Mouse (Mus musculus) MEL (cell line): Measurements from ENCODE around the gene Cdkal1. TPM values are rescaled to one million over a fixed set of nuclear protein-coding genes. Genes with fewer than 3 reads are reported as not detected.

Experiments used
- DNase-seq: peaks from one replicate; pipeline ENCODE4 v3.0.0; 2011; ENCODE audit warnings: low read depth, low spot score
- H3K27ac ChIP-seq: 2 replicates; pipeline ENCODE4 v1.5.1; 2012; ENCODE audit warnings: low read depth, mild to moderate bottlenecking, control low read depth, low read length, moderate library complexity; ENCODE audit not compliant: control insufficient read depth
- H3K27me3 ChIP-seq, 2 experiments: fragments of 150-350 bp in 1 of 2; sonication (generic) in 1 of 2; 2 replicates each; pipeline ENCODE4 v1.6.1; 2012; ENCODE audit warnings: low read length in 2 of 2, mild to moderate bottlenecking in 2 of 2, improper control_type of control experiment in 1 of 2, moderate library complexity in 1 of 2; ENCODE audit not compliant: insufficient read depth in 2 of 2, control insufficient read depth in 1 of 2
- H3K36me3 ChIP-seq, 2 experiments: 2 replicates each; pipeline ENCODE4 v1.6.1; 2012 to 2014; ENCODE audit warnings: low read length in 2 of 2, improper control_type of control experiment in 1 of 2, inconsistent platforms in 1 of 2, mild to moderate bottlenecking in 1 of 2; ENCODE audit not compliant: insufficient read depth in 2 of 2, control insufficient read depth in 1 of 2
- H3K4me1 ChIP-seq, 2 experiments: fragments of 150-350 bp in 1 of 2; sonication (generic) in 1 of 2; 2 replicates each; pipeline ENCODE4 v1.6.1; 2012; ENCODE audit warnings: low read length in 2 of 2, improper control_type of control experiment in 1 of 2, mild to moderate bottlenecking in 1 of 2; ENCODE audit not compliant: insufficient read depth in 2 of 2, control insufficient read depth in 1 of 2
- H3K4me3 ChIP-seq, 2 experiments: fragments of 150-350 bp in 1 of 2; sonication (generic) in 1 of 2; 2 replicates each; pipeline ENCODE4 v1.5.1; 2012; ENCODE audit warnings: low read depth in 2 of 2, low read length in 2 of 2, mild to moderate bottlenecking in 2 of 2, moderate library complexity in 2 of 2, control low read depth in 1 of 2, improper control_type of control experiment in 1 of 2; ENCODE audit not compliant: control insufficient read depth in 1 of 2, insufficient read depth in 1 of 2
- H3K79me2 ChIP-seq: 2 replicates; pipeline ENCODE4 v1.6.1; 2012; ENCODE audit warnings: mild to moderate bottlenecking, low read length, moderate library complexity; ENCODE audit not compliant: control insufficient read depth, poor library complexity, insufficient read depth
- H3K9ac ChIP-seq: 2 replicates; pipeline ENCODE4 v1.6.1; 2012; ENCODE audit warnings: low read depth, mild to moderate bottlenecking, control low read depth, low read length, moderate library complexity; ENCODE audit not compliant: control insufficient read depth, poor library complexity, severe bottlenecking
- H3K9me3 ChIP-seq: fragments of 150-350 bp; sonication (generic); replicated peaks from 2 replicates; pipeline ENCODE4 v1.6.1; 2012; ENCODE audit warnings: mild to moderate bottlenecking, low read length, improper control_type of control experiment, moderate library complexity; ENCODE audit not compliant: insufficient read depth
- CHD1 ChIP-seq: IDR thresholded peaks from 2 replicates; pipeline ENCODE4 v1.6.1; 2012; ENCODE audit warnings: low read depth, mild to moderate bottlenecking, inconsistent platforms, low read length, improper control_type of control experiment
- E2F4 ChIP-seq: IDR thresholded peaks from 2 replicates; pipeline ENCODE4 v1.6.1; 2011; ENCODE audit warnings: low read depth, low read length, improper control_type of control experiment, borderline replicate concordance
- GATA1 ChIP-seq: IDR thresholded peaks from 2 replicates; pipeline ENCODE4 v1.6.1; 2011; ENCODE audit warnings: low read depth, low read length, improper control_type of control experiment
- JUND ChIP-seq: IDR thresholded peaks from 2 replicates; pipeline ENCODE4 v1.6.1; 2011; ENCODE audit warnings: low read depth, mild to moderate bottlenecking, improper control_type of control experiment, low read length
- MAFK ChIP-seq: IDR thresholded peaks from 2 replicates; pipeline ENCODE4 v1.6.1; 2011; ENCODE audit warnings: low read depth, mild to moderate bottlenecking, low read length, improper control_type of control experiment, borderline replicate concordance
- MAX ChIP-seq: IDR thresholded peaks from 2 replicates; pipeline ENCODE4 v1.6.1; 2011; ENCODE audit warnings: low read length, improper control_type of control experiment
- MEF2A ChIP-seq: IDR thresholded peaks from 2 replicates; pipeline ENCODE4 v1.6.1; 2014; ENCODE audit warnings: low read depth, mild to moderate bottlenecking, inconsistent platforms, low read length, improper control_type of control experiment; ENCODE audit not compliant: poor library complexity, insufficient replicate concordance, severe bottlenecking; ENCODE audit errors: extremely low read depth
- MYC ChIP-seq: IDR thresholded peaks from 2 replicates; pipeline ENCODE4 v1.6.1; 2011; ENCODE audit warnings: low read depth, mild to moderate bottlenecking, low read length, improper control_type of control experiment, moderate library complexity
- NRF1 ChIP-seq: IDR thresholded peaks from 2 replicates; pipeline ENCODE4 v1.6.1; 2014; ENCODE audit warnings: low read depth, mild to moderate bottlenecking, inconsistent platforms, low read length, improper control_type of control experiment, moderate library complexity; ENCODE audit not compliant: poor library complexity, insufficient read depth, severe bottlenecking
- POLR2A ChIP-seq, 2 experiments: IDR thresholded peaks; 2 replicates each; pipeline ENCODE4 v1.6.1; 2011 to 2012; ENCODE audit warnings: low read length in 2 of 2, mild to moderate bottlenecking in 2 of 2, control low read depth in 1 of 2, improper control_type of control experiment in 1 of 2, low read depth in 1 of 2, moderate library complexity in 1 of 2; ENCODE audit not compliant: control insufficient read depth in 1 of 2, insufficient read depth in 1 of 2, poor library complexity in 1 of 2
- RAD21 ChIP-seq: IDR thresholded peaks from 2 replicates; pipeline ENCODE4 v1.6.1; 2011; ENCODE audit warnings: mild to moderate bottlenecking, low read depth, low read length, improper control_type of control experiment
- RCOR1 ChIP-seq: IDR thresholded peaks from 2 replicates; pipeline ENCODE4 v1.6.1; 2012; ENCODE audit warnings: low read depth, mild to moderate bottlenecking, inconsistent platforms, low read length, improper control_type of control experiment
- SMC3 ChIP-seq: IDR thresholded peaks from 2 replicates; pipeline ENCODE4 v1.6.1; 2011; ENCODE audit warnings: low read depth, low read length, improper control_type of control experiment
- UBTF ChIP-seq: IDR thresholded peaks from 2 replicates; pipeline ENCODE4 v1.6.1; 2012; ENCODE audit warnings: low read depth, mild to moderate bottlenecking, inconsistent platforms, low read length, improper control_type of control experiment, moderate library complexity, borderline replicate concordance; ENCODE audit not compliant: insufficient read depth
- ZMIZ1 ChIP-seq: IDR thresholded peaks from 2 replicates; pipeline ENCODE4 v1.6.1; 2012; ENCODE audit warnings: low read depth, mild to moderate bottlenecking, inconsistent platforms, low read length, improper control_type of control experiment, moderate library complexity
- ZNF384 ChIP-seq: IDR thresholded peaks from 2 replicates; pipeline ENCODE4 v1.6.1; 2012; ENCODE audit warnings: low read depth, mild to moderate bottlenecking, inconsistent platforms, low read length, improper control_type of control experiment
- polyA plus RNA-seq, 2 experiments: library from polyadenylated mRNA; stranded (reverse) in 1 of 2; unstranded in 1 of 2; fragments of >175 nt in 1 of 2; fragments of >200 nt in 1 of 2; gene quantifications; 2 replicates each; pipeline versions ENCODE4 v1.2.1 to v1.2.4; 2012; ENCODE audit warnings: low replicate concordance in 2 of 2, low read depth in 1 of 2; ENCODE audit not compliant: insufficient read length in 2 of 2, insufficient read depth in 1 of 2, missing spikeins in 1 of 2
- total RNA-seq: library from RNA; depleted of rRNA; stranded (reverse); fragments of 300-350 nt; gene quantifications from 2 replicates; pipeline ENCODE4 v1.2.3, GENCODE M21; 2012

Cdkal1 gene
- total and polyA plus RNA-seq, 3 experiments = 10.6 to 11.0 TPM; not detected in 1

GRCm38 (mm10) chr13:29416450-29417136 lies 438.9 kb downstream of the Cdkal1 start:
- no peak for DNase-seq
- Histone ChIP-seq H3K9ac (no peak overlapping the region), H3K79me2 (no peaks in the 10 kb centered on the region), H3K9me3 (no peaks in the 10 kb centered on the region), H3K27me3 (no peaks in the 10 kb centered on the region), H3K4me1 (peaks cover 0 to 3% of the 10 kb centered on the region in 2 experiments; a peak in 2 of 4 replicates), H3K27ac (no peak overlapping the region), H3K4me3 (no peak overlapping the region), H3K36me3 (peaks cover 0 to 3% of the 10 kb centered on the region in 2 experiments; a peak in 1 of 4 replicates)
- no peak for TF ChIP-seq RAD21
- TF ChIP-seq ZNF384 = no peak
- no peak for TF ChIP-seq JUND
- no peak for TF ChIP-seq MEF2A
- TF ChIP-seq SMC3 = no peak
- TF ChIP-seq MAFK = no peak
- no peak for TF ChIP-seq MYC

DNA sequence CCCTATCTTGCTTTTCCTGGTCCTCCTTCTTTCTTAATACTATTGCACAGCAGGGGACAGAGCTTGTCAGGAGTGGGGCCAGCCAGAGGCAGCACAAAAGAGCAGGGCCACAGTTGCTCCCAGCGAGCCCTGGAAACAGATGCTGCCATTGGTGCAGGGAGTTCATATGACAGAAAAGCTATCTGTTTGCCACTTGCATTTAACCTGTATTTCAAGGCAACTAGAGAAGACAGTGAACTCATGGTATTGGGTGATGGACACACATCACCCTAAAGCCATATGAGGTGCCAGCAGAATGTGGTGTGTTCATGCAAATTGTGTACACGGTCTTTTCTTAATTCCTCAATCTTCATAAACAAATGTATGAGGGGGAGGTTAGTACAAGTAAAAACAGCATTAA lies 439.5 kb downstream of the Cdkal1 start:
- H3K27me3 ChIP-seq = no peaks in the 10 kb centered on the region
- H3K36me3 ChIP-seq = peaks cover 0 to 3% of the 10 kb centered on the region in 2 experiments; a peak in 1 of 4 replicates

GRCm38 (mm10) chr13:29414878-29415277 lies 440.6 kb downstream of the Cdkal1 start:
- Histone ChIP-seq H3K27ac (no peak overlapping the region), H3K9me3 (no peaks in the 10 kb centered on the region), H3K27me3 (no peaks in the 10 kb centered on the region), H3K9ac (no peak overlapping the region), H3K79me2 (no peaks in the 10 kb centered on the region), H3K4me1 (peaks cover 0 to 3% of the 10 kb centered on the region in 2 experiments; a peak in 2 of 4 replicates), H3K4me3 (no peak overlapping the region), H3K36me3 (peaks cover 0 to 3% of the 10 kb centered on the region in 2 experiments; a peak in 1 of 4 replicates)
- DNase-seq = no peak
- no peak for TF ChIP-seq ZMIZ1

More for the DNA sequence above, 439.5 kb downstream of the Cdkal1 start:
- TF ChIP-seq E2F4 = no peak
- no peak for TF ChIP-seq NRF1
- TF ChIP-seq RCOR1 = no peak
- TF ChIP-seq MAX = no peak
- no peak for TF ChIP-seq MEF2A
- no peak for TF ChIP-seq ZNF384
- no peak for TF ChIP-seq UBTF
- TF ChIP-seq MYC = no peak
- no peak for TF ChIP-seq GATA1
- no peak for TF ChIP-seq POLR2A (IDR thresholded peaks at IDR 0.05; ENCODE audit: control insufficient read depth in 1 of 2, insufficient read depth in 1 of 2, low read depth in 1 of 2, low read length in 2 of 2, poor library complexity in 1 of 2)
- TF ChIP-seq CHD1 = no peak
- TF ChIP-seq RAD21 = no peak
- H3K27ac ChIP-seq = no peak overlapping the region
- no peaks in the 10 kb centered on the region for H3K9me3 ChIP-seq
- H3K4me1 ChIP-seq = peaks cover 0 to 3% of the 10 kb centered on the region in 2 experiments; a peak in 2 of 4 replicates
- no peak overlapping the region for H3K4me3 ChIP-seq
- DNase-seq = no peak
- H3K9ac ChIP-seq = no peak overlapping the region
- H3K79me2 ChIP-seq = no peaks in the 10 kb centered on the region
